9 mouse cellular contexts compared by ENCODE assay signal in genomic region chr8:124066325-124067058, GRCm38 (mm10). TPM values are rescaled to one million over a fixed set of nuclear protein-coding genes. Genes with fewer than 3 reads are reported as not detected.
DNase-seq lines count a peak whose midpoint lies in the region; ATAC-seq lines count a peak whose summit lies in the region.
"Had no signal": no experiment of that assay in that cellular context is flagged by ENCODE, and none has a peak within 500 bp of the region (broad histone marks: within the 10 kb centered on the region; RNA-seq: fewer than 3 reads in every experiment).

No protein-coding gene starts in this region.

- H3K4me2 ChIP-seq in embryonic facial prominence, embryonic 12.5 days (replicated peaks) = no peak overlapping the region
- H3K4me2 ChIP-seq in forebrain, embryonic 12.5 days = no peak overlapping the region
- no peak overlapping the region for H3K4me2 ChIP-seq in hindbrain, embryonic 12.5 days (replicated peaks)

- H3K4me3 ChIP-seq in embryonic facial prominence, embryonic 12.5 days = no peak overlapping the region
- no peak overlapping the region for H3K4me3 ChIP-seq in forebrain, embryonic 12.5 days (replicated peaks)
- no peak overlapping the region for H3K4me3 ChIP-seq in hindbrain, embryonic 12.5 days

- no peak; the same call in 1 of the 2 replicates for ATAC-seq in embryonic facial prominence, embryonic 12.5 days (ENCODE audit: insufficient number of reproducible peaks, insufficient read depth, low FRiP score, low TSS enrichment)
- ATAC-seq in forebrain, embryonic 12.5 days (ENCODE audit: low FRiP score) = no peak
- no peak for ATAC-seq in hindbrain, embryonic 12.5 days (ENCODE audit: low FRiP score)

- no peak overlapping the region for H3K9ac ChIP-seq in embryonic facial prominence, embryonic 12.5 days
- H3K9ac ChIP-seq in forebrain, embryonic 12.5 days = no peak overlapping the region
- H3K9ac ChIP-seq in hindbrain, embryonic 12.5 days = no peak overlapping the region

- 57% methylated on average over 4 of the region's 4 CpGs for WGBS in embryonic facial prominence, embryonic 12.5 days
- 78% methylated on average over 4 of the region's 4 CpGs for WGBS in forebrain, embryonic 12.5 days
- 68% methylated on average over 4 of the region's 4 CpGs for WGBS in hindbrain, embryonic 12.5 days

- no peaks in the 10 kb centered on the region for H3K36me3 ChIP-seq in embryonic facial prominence, embryonic 12.5 days
- no peaks in the 10 kb centered on the region for H3K36me3 ChIP-seq in forebrain, embryonic 12.5 days (replicated peaks)
- no peaks in the 10 kb centered on the region for H3K36me3 ChIP-seq in hindbrain, embryonic 12.5 days

- peaks cover 24% of the 10 kb centered on the region for H3K4me1 ChIP-seq in embryonic facial prominence, embryonic 12.5 days
- peaks cover 19% of the 10 kb centered on the region for H3K4me1 ChIP-seq in forebrain, embryonic 12.5 days
- H3K4me1 ChIP-seq in hindbrain, embryonic 12.5 days = peaks cover 15% of the 10 kb centered on the region

- DNase-seq in 3T3-L1 (ENCODE audit: low read depth, low spot score) = peak; percentile 42
- peak; percentile 65 for DNase-seq in heart, postnatal 10 days
- peak; percentile 48 to 50 for DNase-seq in lung, postnatal 4 days
- no peak for DNase-seq in left cerebral cortex, adult 8-10 months (ENCODE audit: low spot score in 2 of 2)
- DNase-seq in adrenal gland, postnatal 36 days = no peak
- DNase-seq: cerebellum, adult 9-11 months had no signal

- H3K27me3 ChIP-seq in embryonic facial prominence, embryonic 12.5 days = no peaks in the 10 kb centered on the region
- peaks cover 2% of the 10 kb centered on the region; the same call in 1 of the 2 replicates for H3K27me3 ChIP-seq in forebrain, embryonic 12.5 days
- no peaks in the 10 kb centered on the region for H3K27me3 ChIP-seq in hindbrain, embryonic 12.5 days

- intact Hi-C loops in heart, postnatal 10 days (cut with DNase I) = no loop called here

- peak overlapping the region; percentile 41; the same call in 1 of the 2 replicates for H3K27ac ChIP-seq in embryonic facial prominence, embryonic 12.5 days
- no peak overlapping the region for H3K27ac ChIP-seq in forebrain, embryonic 12.5 days
- H3K27ac ChIP-seq in hindbrain, embryonic 12.5 days = no peak overlapping the region

- H3K9me3 ChIP-seq in embryonic facial prominence, embryonic 12.5 days = no peaks in the 10 kb centered on the region
- no peaks in the 10 kb centered on the region for H3K9me3 ChIP-seq in forebrain, embryonic 12.5 days
- H3K9me3 ChIP-seq in hindbrain, embryonic 12.5 days (replicated peaks) = no peaks in the 10 kb centered on the region

RNA-seq across cellular contexts. Expression of gene Urb2, which starts 45.2 kb away (rescaled TPM):
- polyA plus RNA-seq in embryonic facial prominence, embryonic 12.5 days (2016; fragmentation: Nextera tagmentation; extraction: Ambion mirVana) = 5.2 and 6.1 TPM in 2 replicates
- total RNA-seq in heart, postnatal 10 days (2021) = 1 to 10 TPM; 7.0 to 8.6 TPM
- polyA plus RNA-seq in forebrain, embryonic 12.5 days (2016; fragmentation: Nextera tagmentation; extraction: Ambion mirVana) = 6.5 and 7.7 TPM in 2 replicates
- total RNA-seq in left cerebral cortex, adult 8-10 months (2022) = 10 to 100 TPM; 11.1 to 12.9 (median 12.1) TPM
- polyA plus RNA-seq in hindbrain, embryonic 12.5 days (2016; fragmentation: Nextera tagmentation; extraction: Ambion mirVana) = 5.9 and 6.4 TPM in 2 replicates
- 10 to 100 TPM; 12.7 to 16.0 TPM for total RNA-seq in adrenal gland, postnatal 36 days (2021)

RNA-seq across cellular contexts. Expression of gene Taf5l, which starts 45.3 kb away (rescaled TPM):
- polyA plus RNA-seq in embryonic facial prominence, embryonic 12.5 days (2016; fragmentation: Nextera tagmentation; extraction: Ambion mirVana) = 46.3 and 47.5 TPM in 2 replicates
- total RNA-seq in heart, postnatal 10 days (2021) = 10 to 100 TPM; 22.0 to 24.9 TPM
- 38.7 and 39.8 TPM in 2 replicates for polyA plus RNA-seq in forebrain, embryonic 12.5 days (2016; fragmentation: Nextera tagmentation; extraction: Ambion mirVana)
- 10 to 100 TPM; 22.1 to 23.0 (median 22.5) TPM for total RNA-seq in left cerebral cortex, adult 8-10 months (2022)
- 32.6 and 34.4 TPM in 2 replicates for polyA plus RNA-seq in hindbrain, embryonic 12.5 days (2016; fragmentation: Nextera tagmentation; extraction: Ambion mirVana)
- total RNA-seq in adrenal gland, postnatal 36 days (2021) = 10 to 100 TPM; 21.3 to 26.5 TPM

Comparison
In these comparisons a context has a peak if more than half of its experiments do, and no peak if none do; other contexts are left out.
1. DNase-seq: peak in 3T3-L1 (single experiment), heart, postnatal 10 days (2 of 2) and lung, postnatal 4 days (2 of 2); none in left cerebral cortex, adult 8-10 months (0 of 2) and adrenal gland, postnatal 36 days (0 of 2).